ENCODE assay signal across 20 mouse cellular contexts in genomic region chr14:77291756-77292155, GRCm38 (mm10).
"Had no signal": no experiment of that assay in that cellular context is flagged by ENCODE, and none has a peak within 500 bp of the region (broad histone marks: within the 10 kb centered on the region; RNA-seq: fewer than 3 reads in every experiment).

No protein-coding gene starts in this region.

- H3K4me3 ChIP-seq: limb, embryonic 12.5 days; limb, embryonic 15.5 days; midbrain, embryonic 12.5 days; midbrain, embryonic 15.5 days; neural tube, embryonic 12.5 days; neural tube, embryonic 15.5 days; stomach, embryonic 15.5 days had no signal

- H3K36me3 ChIP-seq: limb, embryonic 12.5 days; limb, embryonic 15.5 days; midbrain, embryonic 12.5 days; midbrain, embryonic 15.5 days; neural tube, embryonic 12.5 days; neural tube, embryonic 15.5 days; stomach, embryonic 15.5 days had no signal

- DNase-seq: kidney, adult 2 months; kidney, postnatal 25 days; left cerebral cortex, postnatal 4 days; liver, postnatal 0 days; lung, embryonic 14.5 days; right cerebral cortex, adult 18-20 months; right cerebral cortex, postnatal 14 days; right cerebral cortex, postnatal 4 days; thymus, adult 18-20 months; thymus, postnatal 36 days had no signal

- H3K27me3 ChIP-seq: limb, embryonic 12.5 days; limb, embryonic 15.5 days; midbrain, embryonic 12.5 days; midbrain, embryonic 15.5 days; neural tube, embryonic 12.5 days; neural tube, embryonic 15.5 days; stomach, embryonic 15.5 days had no signal

- H3K27ac ChIP-seq: kidney, postnatal 0 days; limb, embryonic 12.5 days; limb, embryonic 15.5 days; liver, embryonic 14.5 days; macrophage; midbrain, embryonic 12.5 days; midbrain, embryonic 15.5 days; neural tube, embryonic 12.5 days; neural tube, embryonic 15.5 days; stomach, embryonic 15.5 days had no signal
